In genomic region chr5:143298391-143298790, GRCm38 (mm10) we compare ENCODE assay signal across 17 mouse cellular contexts. TPM values are rescaled to one million over a fixed set of nuclear protein-coding genes. Genes with fewer than 3 reads are reported as not detected.
DNase-seq lines count a peak whose midpoint lies in the region; ATAC-seq and TF ChIP-seq lines count a peak whose summit lies in the region.
"Had no signal": no experiment of that assay in that cellular context is flagged by ENCODE, and none has a peak within 500 bp of the region (broad histone marks: within the 10 kb centered on the region; RNA-seq: fewer than 3 reads in every experiment).

No protein-coding gene starts in this region.

- H3K27ac ChIP-seq in intestine, postnatal 0 days (ENCODE audit: low read depth, low read length) = no peak overlapping the region
- H3K27ac ChIP-seq in intestine, embryonic 16.5 days (ENCODE audit: low read length) = no peak overlapping the region
- H3K27ac ChIP-seq in midbrain, embryonic 11.5 days (ENCODE audit: low read depth, low read length) = no peak overlapping the region
- no peak overlapping the region for H3K27ac ChIP-seq in midbrain, embryonic 14.5 days (replicated peaks; ENCODE audit: low read depth, low read length)
- H3K27ac ChIP-seq: embryonic facial prominence, embryonic 15.5 days; liver, embryonic 13.5 days had no signal

- WGBS in intestine, postnatal 0 days = 91% methylated on average over 7 of the region's 7 CpGs
- 92% methylated on average over 7 of the region's 7 CpGs for WGBS in intestine, embryonic 16.5 days
- WGBS in midbrain, embryonic 11.5 days = 95% methylated on average over 7 of the region's 7 CpGs
- 98% methylated on average over 7 of the region's 7 CpGs for WGBS in midbrain, embryonic 14.5 days

- H3K9ac ChIP-seq in intestine, postnatal 0 days (ENCODE audit: low read depth, low read length) = no peak overlapping the region
- H3K9ac ChIP-seq in intestine, embryonic 16.5 days (ENCODE audit: low read depth, low read length) = no peak overlapping the region
- H3K9ac ChIP-seq in midbrain, embryonic 11.5 days (ENCODE audit: low read length) = no peak overlapping the region
- no peak overlapping the region for H3K9ac ChIP-seq in midbrain, embryonic 14.5 days (replicated peaks; ENCODE audit: low read length)
- H3K9ac ChIP-seq: embryonic facial prominence, embryonic 15.5 days; liver, embryonic 13.5 days had no signal

- H3K36me3 ChIP-seq in intestine, postnatal 0 days (ENCODE audit: control insufficient read depth, insufficient read depth) = peaks cover 26% of the 10 kb centered on the region
- peaks cover 12% of the 10 kb centered on the region for H3K36me3 ChIP-seq in intestine, embryonic 16.5 days (ENCODE audit: control insufficient read depth, insufficient read depth, low read length)
- H3K36me3 ChIP-seq in midbrain, embryonic 11.5 days (ENCODE audit: control insufficient read depth, insufficient read depth, low read length) = peaks cover 31% of the 10 kb centered on the region
- H3K36me3 ChIP-seq in midbrain, embryonic 14.5 days (ENCODE audit: control insufficient read depth, insufficient read depth, low read length) = peaks cover 51% of the 10 kb centered on the region

- DNase-seq in midbrain, embryonic 11.5 days (ENCODE audit: low spot score, missing footprints) = peak; percentile 89
- no peak for DNase-seq in midbrain, embryonic 14.5 days
- peak; percentile 51 for DNase-seq in ES-CJ7 (ENCODE audit: low read depth, low spot score)
- DNase-seq in induced T-regulatory cell, adult 2 months (ENCODE audit: low read depth) = peak; percentile 34
- no peak for DNase-seq in frontal cortex, adult 2 months (ENCODE audit: extremely low spot score in 1 of 2, low spot score in 1 of 2)
- no peak for DNase-seq in layer of hippocampus, postnatal 36 days
- DNase-seq: liver, embryonic 13.5 days; right cerebral cortex, postnatal 25 days had no signal

- H3K4me2 ChIP-seq in intestine, postnatal 0 days (replicated peaks; ENCODE audit: low read depth) = no peak overlapping the region
- no peak overlapping the region for H3K4me2 ChIP-seq in intestine, embryonic 16.5 days (ENCODE audit: low read depth, low read length)
- no peak overlapping the region for H3K4me2 ChIP-seq in midbrain, embryonic 11.5 days
- no peak overlapping the region for H3K4me2 ChIP-seq in midbrain, embryonic 14.5 days (ENCODE audit: low read length)
- H3K4me2 ChIP-seq: embryonic facial prominence, embryonic 15.5 days; liver, embryonic 13.5 days had no signal

- H3K4me3 ChIP-seq in intestine, postnatal 0 days (ENCODE audit: low read depth, low read length) = no peak overlapping the region
- no peak overlapping the region for H3K4me3 ChIP-seq in intestine, embryonic 16.5 days (ENCODE audit: low read length)
- H3K4me3 ChIP-seq in midbrain, embryonic 11.5 days (ENCODE audit: low read depth, low read length) = no peak overlapping the region
- no peak overlapping the region for H3K4me3 ChIP-seq in midbrain, embryonic 14.5 days (replicated peaks; ENCODE audit: low read depth, low read length)
- H3K4me3 ChIP-seq: embryonic facial prominence, embryonic 15.5 days; liver, embryonic 13.5 days; megakaryocyte, embryonic 14.5 days; myocyte had no signal

- no peaks in the 10 kb centered on the region for H3K9me3 ChIP-seq in intestine, postnatal 0 days (ENCODE audit: control insufficient read depth)
- H3K9me3 ChIP-seq in intestine, embryonic 16.5 days (ENCODE audit: control insufficient read depth, low read length) = 0 out of 2 replicates have a peak, but pooled peaks cover 4% of the 10 kb centered on the region
- H3K9me3 ChIP-seq in midbrain, embryonic 11.5 days (ENCODE audit: control insufficient read depth, low read length) = no peaks in the 10 kb centered on the region
- no peaks in the 10 kb centered on the region for H3K9me3 ChIP-seq in midbrain, embryonic 14.5 days (ENCODE audit: control insufficient read depth, low read length)
- H3K9me3 ChIP-seq: embryonic facial prominence, embryonic 15.5 days; liver, embryonic 13.5 days had no signal

- H3K27me3 ChIP-seq in intestine, postnatal 0 days (replicated peaks; ENCODE audit: control insufficient read depth, insufficient read depth, low read length) = peaks cover 11% of the 10 kb centered on the region
- H3K27me3 ChIP-seq in intestine, embryonic 16.5 days (replicated peaks; ENCODE audit: control insufficient read depth, insufficient read depth, low read length) = peaks cover 11% of the 10 kb centered on the region
- H3K27me3 ChIP-seq in midbrain, embryonic 11.5 days (ENCODE audit: control insufficient read depth, insufficient read depth, low read length) = peaks cover 12% of the 10 kb centered on the region
- H3K27me3 ChIP-seq in midbrain, embryonic 14.5 days (ENCODE audit: control insufficient read depth, insufficient read depth, low read length) = peaks cover 14% of the 10 kb centered on the region

- TF ChIP-seq CTCF in intestine, postnatal 0 days (IDR thresholded peaks at IDR 0.05; ENCODE audit: low read depth) = peak; percentile 51

- ATAC-seq in intestine, postnatal 0 days = no peak
- no peak for ATAC-seq in intestine, embryonic 16.5 days
- ATAC-seq in midbrain, embryonic 11.5 days (ENCODE audit: low FRiP score) = no peak
- ATAC-seq in midbrain, embryonic 14.5 days (ENCODE audit: low FRiP score, low TSS enrichment) = no peak
- ATAC-seq: forebrain, embryonic 14.5 days had no signal

- H3K4me1 ChIP-seq in intestine, postnatal 0 days (replicated peaks; ENCODE audit: control insufficient read depth, insufficient read depth, low read length) = no peaks in the 10 kb centered on the region
- peaks cover 4% of the 10 kb centered on the region for H3K4me1 ChIP-seq in intestine, embryonic 16.5 days (ENCODE audit: control insufficient read depth, insufficient read depth, low read length)
- H3K4me1 ChIP-seq in midbrain, embryonic 11.5 days (ENCODE audit: control insufficient read depth, insufficient read depth, low read length) = no peaks in the 10 kb centered on the region
- no peaks in the 10 kb centered on the region for H3K4me1 ChIP-seq in midbrain, embryonic 14.5 days (ENCODE audit: control insufficient read depth, insufficient read depth, low read length)
- H3K4me1 ChIP-seq: liver, embryonic 13.5 days had no signal

RNA-seq across cellular contexts. Expression of gene Zfp853, which starts 5.0 kb away (rescaled TPM):
- polyA plus RNA-seq in intestine, postnatal 0 days (2015; fragmentation: Nextera tagmentation; extraction: Ambion mirVana) = not detected in 2 replicates
- not detected in 2 replicates for polyA plus RNA-seq in intestine, embryonic 16.5 days (2015; fragmentation: Nextera tagmentation; extraction: Ambion mirVana)
- 0.08 TPM in 1 of 2 replicates, not detected in the other for polyA plus RNA-seq in midbrain, embryonic 11.5 days (2014; fragmentation: Nextera tagmentation; extraction: Ambion mirVana)
- polyA plus RNA-seq in midbrain, embryonic 14.5 days (2014; fragmentation: Nextera tagmentation; extraction: Ambion mirVana) = 0.13 TPM in 1 of 2 replicates, not detected in the other
- 8.8 TPM in 2 replicates for polyA plus RNA-seq in frontal cortex, adult 2 months (2012; rRNA removed)
- total RNA-seq in layer of hippocampus, postnatal 36 days (2021) = 1 to 10 TPM; 4.7 to 4.8 TPM
- total RNA-seq: common myeloid progenitor, adult 5-6 weeks had no signal
- polyA plus RNA-seq: forebrain, embryonic 14.5 days; intestine, embryonic 14.5 days; liver, embryonic 13.5 days had no signal

RNA-seq across cellular contexts. Expression of gene E130309D02Rik, which starts 16.8 kb away (rescaled TPM):
- 14.7 and 14.9 TPM in 2 replicates for polyA plus RNA-seq in intestine, postnatal 0 days (2015; fragmentation: Nextera tagmentation; extraction: Ambion mirVana)
- 28.9 and 30.0 TPM in 2 replicates for polyA plus RNA-seq in intestine, embryonic 16.5 days (2015; fragmentation: Nextera tagmentation; extraction: Ambion mirVana)
- polyA plus RNA-seq in midbrain, embryonic 11.5 days (2014; fragmentation: Nextera tagmentation; extraction: Ambion mirVana) = 41.5 and 46.6 TPM in 2 replicates
- 30.0 and 30.8 TPM in 2 replicates for polyA plus RNA-seq in midbrain, embryonic 14.5 days (2014; fragmentation: Nextera tagmentation; extraction: Ambion mirVana)
- 16.9 and 17.0 TPM in 2 replicates for polyA plus RNA-seq in frontal cortex, adult 2 months (2012; rRNA removed)
- 10 to 100 TPM; 25.1 to 26.1 TPM for total RNA-seq in layer of hippocampus, postnatal 36 days (2021)

RNA-seq across cellular contexts. Expression of gene Zfp316, which starts 28.6 kb away (rescaled TPM):
- 0.81 and 0.86 TPM in 2 replicates for polyA plus RNA-seq in intestine, postnatal 0 days (2015; fragmentation: Nextera tagmentation; extraction: Ambion mirVana)
- 0.43 and 0.56 TPM in 2 replicates for polyA plus RNA-seq in intestine, embryonic 16.5 days (2015; fragmentation: Nextera tagmentation; extraction: Ambion mirVana)
- 4.3 and 4.5 TPM in 2 replicates for polyA plus RNA-seq in midbrain, embryonic 11.5 days (2014; fragmentation: Nextera tagmentation; extraction: Ambion mirVana)
- 6.9 and 7.8 TPM in 2 replicates for polyA plus RNA-seq in midbrain, embryonic 14.5 days (2014; fragmentation: Nextera tagmentation; extraction: Ambion mirVana)
- polyA plus RNA-seq in frontal cortex, adult 2 months (2012; rRNA removed) = 14.9 and 15.7 TPM in 2 replicates
- 10 to 100 TPM; 21.4 to 22.3 TPM for total RNA-seq in layer of hippocampus, postnatal 36 days (2021)

RNA-seq across cellular contexts. Expression of gene Zdhhc4, which starts 30.7 kb away (rescaled TPM):
- 46.5 and 52.4 TPM in 2 replicates for polyA plus RNA-seq in intestine, postnatal 0 days (2015; fragmentation: Nextera tagmentation; extraction: Ambion mirVana)
- polyA plus RNA-seq in intestine, embryonic 16.5 days (2015; fragmentation: Nextera tagmentation; extraction: Ambion mirVana) = 61.6 and 66.0 TPM in 2 replicates
- 68.1 and 73.7 TPM in 2 replicates for polyA plus RNA-seq in midbrain, embryonic 11.5 days (2014; fragmentation: Nextera tagmentation; extraction: Ambion mirVana)
- 75.1 and 84.3 TPM in 2 replicates for polyA plus RNA-seq in midbrain, embryonic 14.5 days (2014; fragmentation: Nextera tagmentation; extraction: Ambion mirVana)
- 68.2 and 75.4 TPM in 2 replicates for polyA plus RNA-seq in frontal cortex, adult 2 months (2012; rRNA removed)
- 10 to 100 TPM; 49.0 to 49.2 TPM for total RNA-seq in layer of hippocampus, postnatal 36 days (2021)

RNA-seq across cellular contexts. Expression of gene Grid2ip, which starts 58.7 kb away (rescaled TPM):
- 0.04 and 0.10 TPM in 2 replicates for polyA plus RNA-seq in intestine, postnatal 0 days (2015; fragmentation: Nextera tagmentation; extraction: Ambion mirVana)
- 0.09 and 0.28 TPM in 2 replicates for polyA plus RNA-seq in intestine, embryonic 16.5 days (2015; fragmentation: Nextera tagmentation; extraction: Ambion mirVana)
- 0.12 and 0.34 TPM in 2 replicates for polyA plus RNA-seq in midbrain, embryonic 11.5 days (2014; fragmentation: Nextera tagmentation; extraction: Ambion mirVana)
- 0.29 and 0.31 TPM in 2 replicates for polyA plus RNA-seq in midbrain, embryonic 14.5 days (2014; fragmentation: Nextera tagmentation; extraction: Ambion mirVana)
- polyA plus RNA-seq in frontal cortex, adult 2 months (2012; rRNA removed) = 6.2 and 7.5 TPM in 2 replicates
- 1 to 10 TPM; 1.6 to 1.8 TPM for total RNA-seq in layer of hippocampus, postnatal 36 days (2021)
- total RNA-seq: common myeloid progenitor, adult 5-6 weeks had no signal
- polyA plus RNA-seq: gonadal fat pad, adult 2 months; liver, embryonic 13.5 days; myocyte had no signal

Comparison
In these comparisons a context has a peak if more than half of its experiments do, and no peak if none do; other contexts are left out.
1. DNase-seq: peak in midbrain, embryonic 11.5 days (single experiment), ES-CJ7 (single experiment) and induced T-regulatory cell, adult 2 months (single experiment); none in midbrain, embryonic 14.5 days (single experiment), frontal cortex, adult 2 months (0 of 2) and layer of hippocampus, postnatal 36 days (0 of 2).